Mouse (Mus musculus) left cerebral cortex, adult 11 months (tissue): ENCODE results near the gene Aff2.
A peak's percentile ranks its signal among the peaks of the same experiment; 100 is the strongest.

ENCODE experiments used
- DNase-seq: peaks from one replicate; pipeline ENCODE4 v3.0.0; 2022; ENCODE audit warnings: low spot score

The Aff2 gene

GRCm38 (mm10) chrX:69360238-69361054, at the start of gene Aff2:
TSS of gene Aff2 (plus strand) at chrX:69360294.
- DNase-seq: peak; percentile 22

- no peak for DNase-seq
Observed at GRCm38 (mm10) chrX:69337296-69337695, 22.8 kb upstream of the Aff2 start.

GRCm38 (mm10) chrX:69355621-69356020, 4.5 kb upstream of the Aff2 start:
- no peak for DNase-seq

GRCm38 (mm10) chrX:69359360-69359759, 734 bp upstream of the Aff2 start:
- peak; percentile 25 for DNase-seq

- no peak for DNase-seq
Observed at GRCm38 (mm10) chrX:69359885-69360237, 233 bp upstream of the Aff2 start.

- DNase-seq: no peak
Observed at GRCm38 (mm10) chrX:69361055-69361558, 1.0 kb downstream of the Aff2 start.

GRCm38 (mm10) chrX:69364198-69364597, 4.1 kb downstream of the Aff2 start:
- DNase-seq: no peak

- DNase-seq: no peak
Observed at GRCm38 (mm10) chrX:69373341-69373740, 13.2 kb downstream of the Aff2 start.

- no peak for DNase-seq
Observed at GRCm38 (mm10) chrX:69389738-69390137, 29.6 kb downstream of the Aff2 start.

- DNase-seq: no peak
Observed at GRCm38 (mm10) chrX:69415043-69415442, 54.9 kb downstream of the Aff2 start.

GRCm38 (mm10) chrX:69438422-69438821, 78.3 kb downstream of the Aff2 start:
- DNase-seq: no peak

- DNase-seq: peak; percentile 1
Observed at GRCm38 (mm10) chrX:69441937-69442336, 81.8 kb downstream of the Aff2 start.

GRCm38 (mm10) chrX:69460896-69461295, 100.8 kb downstream of the Aff2 start:
- no peak for DNase-seq

- no peak for DNase-seq
Observed at GRCm38 (mm10) chrX:69502061-69502460, 142.0 kb downstream of the Aff2 start.

GRCm38 (mm10) chrX:69518040-69518575, 158.0 kb downstream of the Aff2 start:
- no peak for DNase-seq

- DNase-seq: no peak
Observed at GRCm38 (mm10) chrX:69540811-69541210, 180.7 kb downstream of the Aff2 start.

GRCm38 (mm10) chrX:69579903-69580459, 219.9 kb downstream of the Aff2 start:
- no peak for DNase-seq

GRCm38 (mm10) chrX:69608793-69609192, 248.7 kb downstream of the Aff2 start:
- no peak for DNase-seq

- DNase-seq: no peak
Observed at GRCm38 (mm10) chrX:69663038-69663437, 302.9 kb downstream of the Aff2 start.

GRCm38 (mm10) chrX:69666145-69666677, 306.1 kb downstream of the Aff2 start:
- no peak for DNase-seq

- no peak for DNase-seq
Observed at GRCm38 (mm10) chrX:69675691-69676090, 315.6 kb downstream of the Aff2 start.

GRCm38 (mm10) chrX:69698840-69699239, 338.7 kb downstream of the Aff2 start:
- no peak for DNase-seq

- no peak for DNase-seq
Observed at GRCm38 (mm10) chrX:69738972-69739371, 378.9 kb downstream of the Aff2 start.
